Mouse (Mus musculus) lung, embryonic 14.5 days (tissue): ENCODE measurements at regions not wholly inside any gene's neighbourhood (a gene's known extent, or its start where the extent isn't known, plus 50 kb on each side); places are given as distances from the start of the nearest gene placed in this dataset. TPM values are rescaled to one million over a fixed set of nuclear protein-coding genes. Genes with fewer than 3 reads are reported as not detected.

ENCODE experiments used
- ATAC-seq: fragments of 200-750 bp; cut with Nextera tagmentation; 2 replicates; pipeline ENCODE4 v1.8.0; 2017; ENCODE audit warnings: mild to moderate bottlenecking, moderate TSS enrichment, moderate library complexity; ENCODE audit not compliant: insufficient read depth
- DNase-seq: peaks from one replicate; pipeline ENCODE4 v3.0.0-alpha.2; 2015
- H3K27ac ChIP-seq: fragments of 300-500 bp; sonication (generic); 2 replicates; pipeline ENCODE4 v1.5.1; 2014; ENCODE audit warnings: low read depth, mild to moderate bottlenecking, moderate library complexity
- H3K27me3 ChIP-seq: fragments of 300-500 bp; sonication (generic); 2 replicates; pipeline ENCODE4 v1.6.1; 2014; ENCODE audit warnings: low read length, control low read depth; ENCODE audit not compliant: insufficient read depth
- H3K36me3 ChIP-seq: fragments of 300-500 bp; sonication (generic); 2 replicates; pipeline ENCODE4 v1.6.1; 2014; ENCODE audit warnings: control low read depth; ENCODE audit not compliant: insufficient read depth
- H3K4me1 ChIP-seq: fragments of 300-500 bp; sonication (generic); 2 replicates; pipeline ENCODE4 v1.6.1; 2014; ENCODE audit warnings: antibody characterized with exemption, control low read depth; ENCODE audit not compliant: insufficient read depth
- H3K4me2 ChIP-seq: fragments of 300-500 bp; sonication (generic); 2 replicates; pipeline ENCODE4 v1.6.1; 2014; ENCODE audit warnings: mild to moderate bottlenecking
- H3K4me3 ChIP-seq: fragments of 300-500 bp; sonication (generic); 2 replicates; pipeline ENCODE4 v1.5.1; 2014; ENCODE audit warnings: low read depth, low read length
- H3K9ac ChIP-seq: fragments of 300-500 bp; sonication (generic); 2 replicates; pipeline ENCODE4 v1.6.1; 2014
- H3K9me3 ChIP-seq: fragments of 300-500 bp; sonication (generic); 2 replicates; pipeline ENCODE4 v1.6.1; 2016; ENCODE audit warnings: low read depth, low read length, control low read depth
- CTCF ChIP-seq: IDR thresholded peaks from 2 replicates; pipeline ENCODE4 v1.5.1; 2016; ENCODE audit warnings: antibody characterized with exemption, low read depth
- WGBS: fragments of 180-500 bp; shearing (Covaris S2); extraction: QIAGEN DNeasy Blood & Tissue Kit; methylation state at CpG from one replicate; pipeline ENCODE4 v1.1.7; 2014; 5-methylcytosine and 5-hydroxymethylcytosine counted together
- microRNA-seq: library from miRNA; unstranded; fragments of <30 nt; microRNA quantifications from one replicate; pipeline ENCODE4, GENCODE M21; 2016; ENCODE audit warnings: borderline number of aligned reads

DNA sequence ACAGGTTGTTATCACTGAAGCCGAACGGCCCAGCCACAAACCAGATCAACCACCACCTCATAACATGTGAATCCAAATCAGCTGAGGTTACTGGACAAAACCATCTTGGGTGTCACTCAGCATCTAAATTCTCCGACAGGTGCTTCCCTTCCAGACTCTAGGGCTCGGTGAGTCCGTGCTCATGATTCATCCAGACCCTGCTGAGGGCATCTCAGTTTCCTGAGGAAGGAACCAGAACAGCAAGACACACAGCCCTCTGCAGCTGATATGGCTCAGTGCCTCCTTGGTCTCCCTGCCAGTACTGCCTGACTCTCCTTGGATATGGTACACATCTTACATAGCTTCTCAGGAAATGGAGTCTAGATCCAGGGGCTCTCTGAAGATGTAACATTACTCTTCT is 51.6 kb upstream of the Adgrl4 start:
- WGBS, result 71% methylated on average over 5 of the region's 5 CpGs
- H3K27me3 ChIP-seq, result no peaks in the 10 kb centered on the region
- TF ChIP-seq CTCF, result no peak
- no peak overlapping the region for H3K27ac ChIP-seq
- no peaks in the 10 kb centered on the region for H3K36me3 ChIP-seq
- no peak overlapping the region for H3K4me2 ChIP-seq
- ATAC-seq (no peak), DNase-seq (no peak)
- H3K9me3 ChIP-seq, result no peaks in the 10 kb centered on the region
- no peak overlapping the region for H3K9ac ChIP-seq
- no peak overlapping the region for H3K4me3 ChIP-seq
- H3K4me1 ChIP-seq, result no peaks in the 10 kb centered on the region

Small RNA genes lying in the stretch of these regions (microRNA-seq; reads per million reads assigned to microRNA genes)
- not detected for gene Mir3963
